Comparison of ENCODE assay signal across 8 mouse cellular contexts in the genomic region with DNA sequence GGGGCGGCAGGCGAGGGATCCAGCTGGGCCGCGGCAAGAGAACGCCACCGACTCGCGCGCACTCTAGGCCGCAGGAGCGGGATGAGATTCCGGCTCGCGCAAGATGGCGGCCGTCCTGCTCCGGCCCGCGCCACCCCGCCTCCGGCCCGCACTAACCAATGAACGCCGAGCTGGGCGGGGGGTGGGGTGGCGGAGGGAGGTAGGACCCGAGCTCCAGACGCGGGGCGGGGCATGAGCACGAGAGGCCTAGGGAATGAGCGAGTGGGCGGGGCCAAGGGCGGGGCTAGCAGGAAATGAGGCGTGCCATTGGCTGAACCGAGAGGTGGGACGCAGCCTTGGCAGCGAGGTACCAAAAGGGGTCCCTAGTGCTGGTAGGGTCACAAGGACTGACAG. TPM values are rescaled to one million over a fixed set of nuclear protein-coding genes. Genes with fewer than 3 reads are reported as not detected.
DNase-seq lines count a peak whose midpoint lies in the region; ATAC-seq and TF ChIP-seq lines count a peak whose summit lies in the region.

Gm20518 (minus strand) TSS at position 105 of the 393 bp plus-strand sequence.

- H3K4me3 ChIP-seq in cortical plate, adult 2 months (ENCODE audit: insufficient read depth, low read length): peak within 1 kb of the TSS; percentile 81

- TF ChIP-seq CTCF in cortical plate, adult 2 months (IDR thresholded peaks at IDR 0.05; ENCODE audit: extremely low read depth, insufficient read depth, low read length): no peak

- H3K27ac ChIP-seq in cortical plate, adult 2 months (ENCODE audit: insufficient read depth, low read length): peak within 1 kb of the TSS; percentile 92

- peaks cover 9% of the 10 kb centered on the region for H3K4me1 ChIP-seq in cortical plate, adult 2 months (ENCODE audit: control insufficient read depth, insufficient read depth, low read length)

- peak; percentile 93 for ATAC-seq in activated CD4-positive, CD25-positive, alpha-beta regulatory T cell, adult 4 months
- peak; percentile 94 for ATAC-seq in inflammation-experienced regulatory T-cells, adult 6 months
- peak; percentile 83 for ATAC-seq in megakaryocyte-erythroid progenitor cell, adult 5-6 weeks (replicated peaks; ENCODE audit: low FRiP score, low TSS enrichment, poor library complexity, severe bottlenecking)

- TF ChIP-seq POLR2A in cortical plate, adult 2 months (IDR thresholded peaks at IDR 0.05; ENCODE audit: extremely low read depth, insufficient read depth, low read length): peak; percentile 51; the same call in 1 of the 2 replicates

- DNase-seq in gastrocnemius, postnatal 10 days: peak; percentile 99
- DNase-seq in left cerebral cortex, postnatal 10 days (ENCODE audit: extremely low spot score in 1 of 2, low spot score in 2 of 2): peak; percentile 99 to 100
- DNase-seq in right cerebral cortex, postnatal 25 days: peak; percentile 99
- DNase-seq in urinary bladder, postnatal 4 days (ENCODE audit: low spot score in 2 of 2): peak; percentile 98 to 100

- intact Hi-C loops in left cerebral cortex, postnatal 10 days (cut with DNase I): no loop called here

RNA-seq across cellular contexts. Expression of gene Gm20518, which starts in this region (rescaled TPM):
- under 1 TPM in 1 of 2 experiments, not detected in 1; 0.15 TPM for polyA plus RNA-seq in activated CD4-positive, CD25-positive, alpha-beta regulatory T cell, adult 4 months (2017; shearing (Covaris generic))
- polyA plus RNA-seq in cortical plate, adult 2 months (2012; rRNA removed): 2.6 and 3.0 TPM in 2 replicates
- under 1 TPM; 0.09 to 0.14 TPM for total RNA-seq in gastrocnemius, postnatal 10 days (2021)
- polyA plus RNA-seq in inflammation-experienced regulatory T-cells, adult 6 months (2017; shearing (Covaris generic)): under 1 TPM; 0.17 to 0.43 (median 0.18) TPM
- total RNA-seq in left cerebral cortex, postnatal 10 days (2021): 1 to 10 TPM in 1 of 2 experiments, under 1 TPM in 1; 0.81 to 1.4 TPM
- total RNA-seq in megakaryocyte-erythroid progenitor cell, adult 5-6 weeks (2014; fragmentation: Nextera tagmentation): 2.3 and 2.7 TPM in 2 replicates
- total RNA-seq in megakaryocyte-erythroid progenitor cell, adult 5-6 weeks (2017): 1.2 TPM in 1 of 2 replicates, not detected in the other

Comparison
In these comparisons a context has a peak if more than half of its experiments do, and no peak if none do; other contexts are left out.
1. Peak in every context shown above with its lines: DNase-seq, ATAC-seq, H3K4me3 ChIP-seq and H3K27ac ChIP-seq.
2. Peak in ATAC-seq in activated CD4-positive, CD25-positive, alpha-beta regulatory T cell, adult 4 months; RNA of the gene not detected or under 1 TPM.
3. Peak in DNase-seq in gastrocnemius, postnatal 10 days; RNA of the gene not detected or under 1 TPM.
4. Peak in ATAC-seq in inflammation-experienced regulatory T-cells, adult 6 months; RNA of the gene not detected or under 1 TPM.